Mouse (Mus musculus): ENCODE data around the gene Frrs1. TPM values are rescaled to one million over a fixed set of nuclear protein-coding genes. Genes with fewer than 3 reads are reported as not detected.

The Frrs1 gene
- polyA plus RNA-seq, 1 experiment from 2014 or later: 10.6 TPM

- H3K4me2 ChIP-seq (ENCODE audit: low read depth, low read length): no peak overlapping the region
- no peak for ATAC-seq (replicated peaks; ENCODE audit: insufficient number of reproducible peaks, low FRiP score, low TSS enrichment, low read depth)
- no peaks in the 10 kb centered on the region for H3K9me3 ChIP-seq (replicated peaks; ENCODE audit: control insufficient read depth, low read length)
- H3K4me3 ChIP-seq (ENCODE audit: low read depth, low read length): no peak overlapping the region
- H3K4me1 ChIP-seq (ENCODE audit: control insufficient read depth, insufficient read depth, low read length): no peaks in the 10 kb centered on the region
- H3K27me3 ChIP-seq (ENCODE audit: control insufficient read depth, insufficient read depth, low read length): no peaks in the 10 kb centered on the region
- no peaks in the 10 kb centered on the region for H3K36me3 ChIP-seq (replicated peaks; ENCODE audit: control insufficient read depth, insufficient read depth, low read depth, low read length)
- WGBS: 92% methylated on average over 6 of the region's 6 CpGs
- no peak overlapping the region for H3K9ac ChIP-seq (replicated peaks; ENCODE audit: low read length)
- no peak overlapping the region for H3K27ac ChIP-seq (replicated peaks; ENCODE audit: low read depth, low read length)
- DNase-seq (ENCODE audit: low spot score): no peak
These were observed 91.4 kb downstream of the Frrs1 start for GRCm38 (mm10) chr3:116950665-116951115.

GRCm38 (mm10) chr3:116951489-116951888, 92.2 kb downstream of the Frrs1 start:
- Histone ChIP-seq H3K27me3 (ENCODE audit: control insufficient read depth, insufficient read depth, low read length) (no peaks in the 10 kb centered on the region), H3K9ac (replicated peaks; ENCODE audit: low read length) (no peak overlapping the region), H3K27ac (replicated peaks; ENCODE audit: low read depth, low read length) (no peak overlapping the region), H3K9me3 (replicated peaks; ENCODE audit: control insufficient read depth, low read length) (no peaks in the 10 kb centered on the region), H3K4me3 (ENCODE audit: low read depth, low read length) (no peak overlapping the region), H3K36me3 (replicated peaks; ENCODE audit: control insufficient read depth, insufficient read depth, low read depth, low read length) (no peaks in the 10 kb centered on the region), H3K4me2 (ENCODE audit: low read depth, low read length) (no peak overlapping the region), H3K4me1 (ENCODE audit: control insufficient read depth, insufficient read depth, low read length) (no peaks in the 10 kb centered on the region)
- 95% methylated on average over 3 of the region's 3 CpGs for WGBS
- DNase-seq (ENCODE audit: low spot score) (no peak), ATAC-seq (replicated peaks; ENCODE audit: insufficient number of reproducible peaks, low FRiP score, low TSS enrichment, low read depth) (no peak)

GRCm38 (mm10) chr3:116952242-116952899, 93.1 kb downstream of the Frrs1 start:
- no peak for ATAC-seq (replicated peaks; ENCODE audit: insufficient number of reproducible peaks, low FRiP score, low TSS enrichment, low read depth)
- Histone ChIP-seq H3K9me3 (replicated peaks; ENCODE audit: control insufficient read depth, low read length) (no peaks in the 10 kb centered on the region), H3K9ac (replicated peaks; ENCODE audit: low read length) (no peak overlapping the region), H3K36me3 (replicated peaks; ENCODE audit: control insufficient read depth, insufficient read depth, low read depth, low read length) (no peaks in the 10 kb centered on the region), H3K27ac (replicated peaks; ENCODE audit: low read depth, low read length) (no peak overlapping the region), H3K4me2 (ENCODE audit: low read depth, low read length) (no peak overlapping the region), H3K4me3 (ENCODE audit: low read depth, low read length) (no peak overlapping the region), H3K27me3 (ENCODE audit: control insufficient read depth, insufficient read depth, low read length) (no peaks in the 10 kb centered on the region), H3K4me1 (ENCODE audit: control insufficient read depth, insufficient read depth, low read length) (no peaks in the 10 kb centered on the region)
- WGBS: 70% methylated on average over 8 of the region's 8 CpGs
- DNase-seq (ENCODE audit: low spot score): no peak

- Histone ChIP-seq H3K4me3 (ENCODE audit: low read depth, low read length) (no peak overlapping the region), H3K4me2 (ENCODE audit: low read depth, low read length) (no peak overlapping the region), H3K9ac (replicated peaks; ENCODE audit: low read length) (no peak overlapping the region), H3K9me3 (replicated peaks; ENCODE audit: control insufficient read depth, low read length) (no peaks in the 10 kb centered on the region), H3K27ac (replicated peaks; ENCODE audit: low read depth, low read length) (no peak overlapping the region), H3K27me3 (ENCODE audit: control insufficient read depth, insufficient read depth, low read length) (no peaks in the 10 kb centered on the region), H3K36me3 (replicated peaks; ENCODE audit: control insufficient read depth, insufficient read depth, low read depth, low read length) (no peaks in the 10 kb centered on the region), H3K4me1 (ENCODE audit: control insufficient read depth, insufficient read depth, low read length) (no peaks in the 10 kb centered on the region)
- DNase-seq (ENCODE audit: low spot score): no peak
- no peak for ATAC-seq (replicated peaks; ENCODE audit: insufficient number of reproducible peaks, low FRiP score, low TSS enrichment, low read depth)
- 88% methylated on average over 6 of the region's 6 CpGs for WGBS
These were observed 94.1 kb downstream of the Frrs1 start for GRCm38 (mm10) chr3:116953366-116953765.

- WGBS: 63% methylated on average over 6 of the region's 6 CpGs
These were observed 95.8 kb downstream of the Frrs1 start for GRCm38 (mm10) chr3:116955061-116955460.

More at GRCm38 (mm10) chr3:116955061-116955460, 95.8 kb downstream of the Frrs1 start:
- Histone ChIP-seq H3K27ac (replicated peaks; ENCODE audit: low read depth, low read length) (no peak overlapping the region), H3K4me1 (ENCODE audit: control insufficient read depth, insufficient read depth, low read length) (no peaks in the 10 kb centered on the region), H3K9me3 (replicated peaks; ENCODE audit: control insufficient read depth, low read length) (no peaks in the 10 kb centered on the region), H3K4me3 (ENCODE audit: low read depth, low read length) (no peak overlapping the region), H3K27me3 (ENCODE audit: control insufficient read depth, insufficient read depth, low read length) (no peaks in the 10 kb centered on the region), H3K9ac (replicated peaks; ENCODE audit: low read length) (no peak overlapping the region), H3K4me2 (ENCODE audit: low read depth, low read length) (no peak overlapping the region), H3K36me3 (replicated peaks; ENCODE audit: control insufficient read depth, insufficient read depth, low read depth, low read length) (no peaks in the 10 kb centered on the region)
- ATAC-seq (replicated peaks; ENCODE audit: insufficient number of reproducible peaks, low FRiP score, low TSS enrichment, low read depth): no peak
- no peak for DNase-seq (ENCODE audit: low spot score)

Other genes with a start within 250 kb of the Frrs1 start
- 18.3 and 25.4 TPM in 2 replicates for gene Trmt13, start 244.9 kb upstream of the Frrs1 start, polyA plus RNA-seq (2014; fragmentation: Nextera tagmentation; extraction: Ambion mirVana)
- gene Mfsd14a, start 196.8 kb upstream of the Frrs1 start, polyA plus RNA-seq (2014; fragmentation: Nextera tagmentation; extraction: Ambion mirVana): 102 and 105 TPM in 2 replicates
- gene Gm43191, start 178.2 kb upstream of the Frrs1 start, polyA plus RNA-seq (2014; fragmentation: Nextera tagmentation; extraction: Ambion mirVana): not detected in 2 replicates
- gene Slc35a3, start 146.6 kb upstream of the Frrs1 start, polyA plus RNA-seq (2014; fragmentation: Nextera tagmentation; extraction: Ambion mirVana): 6.6 and 7.0 TPM in 2 replicates
- 14.7 and 15.6 TPM in 2 replicates for gene Agl, start 51.3 kb upstream of the Frrs1 start, polyA plus RNA-seq (2014; fragmentation: Nextera tagmentation; extraction: Ambion mirVana)
- not detected in 2 replicates for gene 4930455H04Rik, start 108.8 kb downstream of the Frrs1 start, polyA plus RNA-seq (2014; fragmentation: Nextera tagmentation; extraction: Ambion mirVana)
- gene Palmd, start 109.5 kb downstream of the Frrs1 start, polyA plus RNA-seq (2014; fragmentation: Nextera tagmentation; extraction: Ambion mirVana): 3.9 TPM in 2 replicates